ENCODE assay signal across 7 mouse cellular contexts in the genomic region with DNA sequence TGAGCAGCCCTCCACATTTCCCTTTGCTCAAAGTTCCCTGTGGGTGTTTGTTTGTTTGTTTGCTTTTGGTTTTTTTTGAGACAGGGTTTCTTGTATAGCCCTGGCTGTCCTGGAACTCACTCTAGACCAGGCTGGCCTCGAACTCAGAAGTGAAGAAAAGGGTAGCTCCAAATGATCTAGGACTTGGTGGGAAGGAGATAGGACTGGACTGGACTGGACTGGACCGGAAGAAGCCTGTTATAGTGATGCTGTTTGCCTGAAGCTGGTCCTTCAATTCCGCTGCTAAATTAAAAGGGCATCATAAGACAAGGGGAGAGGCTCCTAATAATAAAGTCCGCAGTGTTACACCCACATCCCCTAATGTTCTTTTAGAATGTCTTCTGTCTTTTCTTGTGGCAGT. TPM values are rescaled to one million over a fixed set of nuclear protein-coding genes. Genes with fewer than 3 reads are reported as not detected.
DNase-seq lines count a peak whose midpoint lies in the region; ATAC-seq and TF ChIP-seq lines count a peak whose summit lies in the region.

No protein-coding gene starts in this region.

- TF ChIP-seq CTCF in lung, embryonic 14.5 days (IDR thresholded peaks at IDR 0.05; ENCODE audit: low read depth) = no peak

- H3K36me3 ChIP-seq in lung, embryonic 14.5 days (ENCODE audit: insufficient read depth) = peaks cover 7% of the 10 kb centered on the region
- no peaks in the 10 kb centered on the region for H3K36me3 ChIP-seq in embryonic facial prominence, embryonic 11.5 days (replicated peaks; ENCODE audit: control insufficient read depth, insufficient read depth, low read depth, low read length)
- no peaks in the 10 kb centered on the region for H3K36me3 ChIP-seq in intestine, embryonic 15.5 days
- H3K36me3 ChIP-seq in neural tube, embryonic 15.5 days = no peaks in the 10 kb centered on the region

- H3K4me2 ChIP-seq in lung, embryonic 14.5 days = peak overlapping the region; percentile 56
- peak overlapping the region; percentile 54 for H3K4me2 ChIP-seq in embryonic facial prominence, embryonic 11.5 days (ENCODE audit: low read depth, low read length)
- H3K4me2 ChIP-seq in intestine, embryonic 15.5 days (replicated peaks) = peak overlapping the region; percentile 63
- peak overlapping the region; percentile 65 for H3K4me2 ChIP-seq in neural tube, embryonic 15.5 days

- H3K27me3 ChIP-seq in lung, embryonic 14.5 days (ENCODE audit: insufficient read depth, low read length) = no peaks in the 10 kb centered on the region
- H3K27me3 ChIP-seq in embryonic facial prominence, embryonic 11.5 days (ENCODE audit: control insufficient read depth, insufficient read depth, low read length) = no peaks in the 10 kb centered on the region
- no peaks in the 10 kb centered on the region for H3K27me3 ChIP-seq in intestine, embryonic 15.5 days (replicated peaks)
- H3K27me3 ChIP-seq in neural tube, embryonic 15.5 days (replicated peaks) = no peaks in the 10 kb centered on the region

- ATAC-seq in lung, embryonic 14.5 days (ENCODE audit: insufficient read depth) = peak; percentile 18; the same call in 1 of the 2 replicates
- ATAC-seq in embryonic facial prominence, embryonic 11.5 days (replicated peaks; ENCODE audit: insufficient number of reproducible peaks, low FRiP score, low TSS enrichment, low read depth) = 0 out of 2 replicates have a peak, but pooled peaks have one; percentile 2
- peak; percentile 26; the same call in 1 of the 2 replicates for ATAC-seq in intestine, embryonic 15.5 days
- ATAC-seq in neural tube, embryonic 15.5 days (ENCODE audit: low FRiP score) = peak; percentile 35

- H3K9me3 ChIP-seq in lung, embryonic 14.5 days (ENCODE audit: low read depth, low read length) = no peaks in the 10 kb centered on the region
- no peaks in the 10 kb centered on the region for H3K9me3 ChIP-seq in embryonic facial prominence, embryonic 11.5 days (replicated peaks; ENCODE audit: control insufficient read depth, low read length)
- no peaks in the 10 kb centered on the region for H3K9me3 ChIP-seq in intestine, embryonic 15.5 days
- no peaks in the 10 kb centered on the region for H3K9me3 ChIP-seq in neural tube, embryonic 15.5 days (replicated peaks)

- WGBS in lung, embryonic 14.5 days = 55% methylated on average over 4 of the region's 4 CpGs
- WGBS in embryonic facial prominence, embryonic 11.5 days = 71% methylated on average over 4 of the region's 4 CpGs
- 62% methylated on average over 4 of the region's 4 CpGs for WGBS in intestine, embryonic 15.5 days
- WGBS in neural tube, embryonic 15.5 days = 73% methylated on average over 4 of the region's 4 CpGs

- DNase-seq in lung, embryonic 14.5 days = no peak
- no peak for DNase-seq in lung, postnatal 25 days (ENCODE audit: low spot score)
- DNase-seq in embryonic facial prominence, embryonic 11.5 days (ENCODE audit: low spot score) = no peak
- DNase-seq in right cerebral cortex, adult 18-20 months = no peak
- DNase-seq in spleen, adult 18-20 months = no peak

- peak overlapping the region; percentile 77 for H3K9ac ChIP-seq in lung, embryonic 14.5 days
- H3K9ac ChIP-seq in embryonic facial prominence, embryonic 11.5 days (replicated peaks; ENCODE audit: low read length) = peak overlapping the region; percentile 82
- peak overlapping the region; percentile 72 for H3K9ac ChIP-seq in intestine, embryonic 15.5 days
- peak overlapping the region; percentile 77 for H3K9ac ChIP-seq in neural tube, embryonic 15.5 days (replicated peaks)

- H3K27ac ChIP-seq in lung, embryonic 14.5 days (ENCODE audit: low read depth) = peak overlapping the region; percentile 97
- no peak overlapping the region for H3K27ac ChIP-seq in embryonic facial prominence, embryonic 11.5 days (replicated peaks; ENCODE audit: low read depth, low read length)
- H3K27ac ChIP-seq in intestine, embryonic 15.5 days = peak overlapping the region; percentile 94; the same call in 1 of the 2 replicates
- H3K27ac ChIP-seq in neural tube, embryonic 15.5 days (replicated peaks) = peak overlapping the region; percentile 95

- peaks cover 8% of the 10 kb centered on the region for H3K4me1 ChIP-seq in lung, embryonic 14.5 days (ENCODE audit: insufficient read depth)
- no peaks in the 10 kb centered on the region for H3K4me1 ChIP-seq in embryonic facial prominence, embryonic 11.5 days (ENCODE audit: control insufficient read depth, insufficient read depth, low read length)
- H3K4me1 ChIP-seq in intestine, embryonic 15.5 days (replicated peaks) = peaks cover 3% of the 10 kb centered on the region
- peaks cover 9% of the 10 kb centered on the region for H3K4me1 ChIP-seq in neural tube, embryonic 15.5 days

- peak overlapping the region; percentile 64 for H3K4me3 ChIP-seq in lung, embryonic 14.5 days (ENCODE audit: low read depth, low read length)
- peak overlapping the region; percentile 62 for H3K4me3 ChIP-seq in embryonic facial prominence, embryonic 11.5 days (ENCODE audit: low read depth, low read length)
- H3K4me3 ChIP-seq in intestine, embryonic 15.5 days (replicated peaks) = peak overlapping the region; percentile 63
- peak overlapping the region; percentile 72 for H3K4me3 ChIP-seq in neural tube, embryonic 15.5 days (replicated peaks)

RNA-seq across cellular contexts. Expression of a gene that starts 0.8 kb away (rescaled TPM):
- polyA plus RNA-seq in lung, embryonic 14.5 days (2014; fragmentation: Nextera tagmentation; extraction: Ambion mirVana) = 30.3 and 31.3 TPM in 2 replicates
- 10.8 and 12.9 TPM in 2 replicates for polyA plus RNA-seq in embryonic facial prominence, embryonic 11.5 days (2014; fragmentation: Nextera tagmentation; extraction: Ambion mirVana)
- 34.3 and 35.8 TPM in 2 replicates for polyA plus RNA-seq in intestine, embryonic 15.5 days (2015; fragmentation: Nextera tagmentation; extraction: Ambion mirVana)
- polyA plus RNA-seq in neural tube, embryonic 15.5 days (2015; fragmentation: Nextera tagmentation; extraction: Ambion mirVana) = 13.3 and 16.6 TPM in 2 replicates

RNA-seq across cellular contexts. Expression of a gene that starts 3.8 kb away (rescaled TPM):
- not detected in 2 replicates for polyA plus RNA-seq in lung, embryonic 14.5 days (2014; fragmentation: Nextera tagmentation; extraction: Ambion mirVana)
- polyA plus RNA-seq in embryonic facial prominence, embryonic 11.5 days (2014; fragmentation: Nextera tagmentation; extraction: Ambion mirVana) = not detected in 2 replicates
- not detected in 2 replicates for polyA plus RNA-seq in intestine, embryonic 15.5 days (2015; fragmentation: Nextera tagmentation; extraction: Ambion mirVana)
- polyA plus RNA-seq in neural tube, embryonic 15.5 days (2015; fragmentation: Nextera tagmentation; extraction: Ambion mirVana) = not detected in 2 replicates

RNA-seq across cellular contexts. Expression of a gene that starts 20.8 kb away (rescaled TPM):
- 92.9 and 98.2 TPM in 2 replicates for polyA plus RNA-seq in lung, embryonic 14.5 days (2014; fragmentation: Nextera tagmentation; extraction: Ambion mirVana)
- polyA plus RNA-seq in embryonic facial prominence, embryonic 11.5 days (2014; fragmentation: Nextera tagmentation; extraction: Ambion mirVana) = 36.0 and 41.3 TPM in 2 replicates
- polyA plus RNA-seq in intestine, embryonic 15.5 days (2015; fragmentation: Nextera tagmentation; extraction: Ambion mirVana) = 125 and 142 TPM in 2 replicates
- polyA plus RNA-seq in neural tube, embryonic 15.5 days (2015; fragmentation: Nextera tagmentation; extraction: Ambion mirVana) = 71.2 and 78.4 TPM in 2 replicates

RNA-seq across cellular contexts. Expression of a gene that starts 38.1 kb away (rescaled TPM):
- polyA plus RNA-seq in lung, embryonic 14.5 days (2014; fragmentation: Nextera tagmentation; extraction: Ambion mirVana) = 18.6 and 20.1 TPM in 2 replicates
- polyA plus RNA-seq in embryonic facial prominence, embryonic 11.5 days (2014; fragmentation: Nextera tagmentation; extraction: Ambion mirVana) = 15.0 and 17.4 TPM in 2 replicates
- 17.5 and 18.3 TPM in 2 replicates for polyA plus RNA-seq in intestine, embryonic 15.5 days (2015; fragmentation: Nextera tagmentation; extraction: Ambion mirVana)
- 11.7 and 11.9 TPM in 2 replicates for polyA plus RNA-seq in neural tube, embryonic 15.5 days (2015; fragmentation: Nextera tagmentation; extraction: Ambion mirVana)

RNA-seq across cellular contexts. Expression of a gene that starts 49.7 kb away (rescaled TPM):
- polyA plus RNA-seq in lung, embryonic 14.5 days (2014; fragmentation: Nextera tagmentation; extraction: Ambion mirVana) = 0.11 and 0.42 TPM in 2 replicates
- polyA plus RNA-seq in embryonic facial prominence, embryonic 11.5 days (2014; fragmentation: Nextera tagmentation; extraction: Ambion mirVana) = 0.46 and 0.56 TPM in 2 replicates
- 8.2 and 8.9 TPM in 2 replicates for polyA plus RNA-seq in intestine, embryonic 15.5 days (2015; fragmentation: Nextera tagmentation; extraction: Ambion mirVana)
- polyA plus RNA-seq in neural tube, embryonic 15.5 days (2015; fragmentation: Nextera tagmentation; extraction: Ambion mirVana) = 0.55 and 1.2 TPM in 2 replicates
